Mouse (Mus musculus): ENCODE measurements around the gene Myo1f.

Gene Myo1f

DNA sequence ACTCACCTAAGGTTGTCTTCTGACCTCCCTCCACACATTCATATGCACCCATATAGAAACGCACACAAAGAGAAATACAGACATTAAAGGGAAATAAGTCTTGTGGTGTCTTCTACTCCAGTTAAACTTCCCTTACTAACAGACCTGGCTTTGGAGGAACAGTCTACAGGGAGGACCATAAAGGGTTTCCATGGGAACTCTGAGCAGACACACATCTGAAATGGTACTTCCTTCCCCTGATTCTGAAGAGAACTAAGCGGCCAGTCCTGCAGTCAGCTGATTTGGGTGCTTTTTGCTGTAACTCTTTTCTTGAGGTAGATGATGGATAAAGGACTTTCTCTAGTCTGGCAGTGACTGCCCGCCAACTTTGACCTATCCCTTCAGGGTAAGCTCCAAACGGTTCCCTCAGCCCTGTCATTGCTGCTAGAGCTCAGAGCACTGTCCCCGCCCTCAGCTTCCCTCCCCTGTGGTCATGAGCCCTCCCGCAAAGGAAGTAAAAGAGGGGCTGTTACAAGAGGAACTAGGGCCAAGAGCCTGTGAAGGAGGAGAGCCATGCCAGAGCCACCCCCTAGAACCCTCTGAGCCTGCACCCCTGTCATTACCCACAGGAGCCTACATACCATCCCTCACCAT is at the start of gene Myo1f:
Gene Myo1f (plus strand): TSS at position 485 of the 633 bp plus-strand sequence.
- peak; percentile 38 to 60 for DNase-seq

DNA sequence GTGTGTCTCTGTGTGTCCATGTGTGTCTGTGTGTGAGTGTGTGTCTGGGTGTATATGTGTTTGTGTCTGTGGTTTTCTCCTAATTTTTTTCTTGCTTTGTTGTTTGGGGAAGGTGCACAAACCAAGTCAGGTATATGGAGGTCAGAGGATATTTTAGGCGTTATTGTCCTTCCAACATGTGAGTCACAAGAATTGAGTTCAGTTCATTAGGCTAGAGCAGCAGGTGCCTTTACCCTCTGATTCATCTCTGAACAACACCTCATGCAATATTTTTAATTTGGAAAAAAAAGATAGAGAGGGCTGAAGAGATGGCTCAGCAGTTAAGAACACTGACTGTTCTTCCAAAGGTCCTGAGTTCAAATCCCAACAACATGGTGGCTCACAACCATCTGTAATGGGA is 47.1 kb upstream of the Myo1f start:
- no peak for DNase-seq

DNA sequence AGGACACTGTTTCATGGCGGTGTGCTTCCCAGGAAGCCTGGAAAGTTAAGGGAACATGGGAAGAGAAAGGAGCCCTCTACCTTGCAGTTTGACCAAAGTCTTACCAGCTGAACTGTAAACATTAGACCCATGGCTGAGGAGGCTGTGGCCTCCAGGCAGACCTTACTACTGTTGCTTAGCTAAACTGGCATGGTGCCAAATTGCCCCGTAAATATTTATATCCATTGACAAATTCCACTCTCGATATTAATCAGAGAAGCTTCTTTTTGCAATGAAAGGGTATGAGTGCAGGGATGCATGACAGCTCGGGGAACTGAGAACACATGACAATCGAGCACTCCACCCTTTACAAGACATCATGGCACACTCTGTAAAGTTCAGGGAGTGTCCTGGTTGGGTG is 45.3 kb upstream of the Myo1f start:
- DNase-seq, result no peak

DNA sequence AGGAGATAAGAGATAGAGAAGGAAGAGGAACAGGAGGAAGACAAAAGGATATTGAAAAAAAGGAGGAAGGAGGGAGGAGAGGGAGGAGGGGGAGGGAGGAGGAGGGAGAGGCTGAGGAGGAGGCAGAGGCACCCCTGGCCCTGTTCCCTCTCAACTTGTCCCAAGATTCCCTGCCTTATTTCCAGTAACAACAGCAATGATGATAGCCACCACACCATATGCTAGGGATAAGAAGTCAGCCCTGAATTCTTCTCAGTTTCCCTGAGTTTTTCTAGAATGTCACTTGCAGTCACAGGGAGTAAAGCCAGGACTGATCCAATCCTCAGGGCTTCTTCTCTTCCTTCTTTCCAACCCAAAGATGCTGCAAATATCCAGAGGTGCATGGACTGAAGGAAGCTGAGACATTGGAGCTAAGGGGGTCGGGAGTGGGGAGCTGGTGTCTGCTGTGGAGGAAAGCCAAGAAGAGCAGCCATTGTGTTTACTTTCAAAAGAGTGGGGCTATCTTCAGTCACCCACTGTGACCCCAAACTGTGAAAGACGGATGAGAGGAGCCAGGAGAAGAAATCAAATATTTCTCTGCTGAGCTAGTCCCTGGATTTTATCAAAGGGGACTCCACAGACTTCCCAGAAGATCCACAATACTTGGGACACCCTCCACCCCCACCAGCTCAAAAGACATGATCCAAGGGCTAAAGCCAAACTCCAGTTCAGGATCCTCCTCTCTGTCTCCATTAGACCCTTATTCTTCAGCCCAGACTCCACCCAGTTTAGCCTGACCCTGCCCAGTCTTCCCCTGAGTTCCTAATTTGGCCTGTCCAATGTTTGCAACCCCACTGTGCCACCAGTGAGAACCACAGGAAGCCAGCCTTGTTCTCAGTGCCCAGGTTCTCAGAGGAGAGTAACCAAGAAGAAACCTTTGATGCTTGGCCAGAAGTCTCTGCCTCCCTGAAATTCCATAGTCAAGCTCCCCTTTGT is 42.8 kb upstream of the Myo1f start:
- DNase-seq, result no peak

DNA sequence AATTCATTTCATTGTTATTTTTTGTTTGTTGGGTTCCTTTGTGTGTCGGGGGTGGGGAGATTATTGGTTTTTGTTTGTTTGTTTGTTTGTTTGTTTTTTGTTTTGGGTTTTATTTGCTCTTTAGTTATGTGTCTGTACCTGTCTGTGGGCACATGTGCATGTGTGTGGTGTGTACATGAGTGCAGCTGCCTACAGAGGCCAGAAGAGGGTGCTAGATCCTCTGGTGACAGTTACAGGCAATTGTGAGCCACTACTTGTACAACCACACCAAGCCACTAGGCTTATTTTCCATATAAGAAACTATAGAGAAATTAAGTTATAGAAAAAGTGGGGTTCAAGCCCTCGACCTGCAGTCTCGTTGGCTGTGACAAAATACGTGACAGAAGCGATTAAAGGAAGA is 41.6 kb upstream of the Myo1f start:
- DNase-seq, result no peak

DNA sequence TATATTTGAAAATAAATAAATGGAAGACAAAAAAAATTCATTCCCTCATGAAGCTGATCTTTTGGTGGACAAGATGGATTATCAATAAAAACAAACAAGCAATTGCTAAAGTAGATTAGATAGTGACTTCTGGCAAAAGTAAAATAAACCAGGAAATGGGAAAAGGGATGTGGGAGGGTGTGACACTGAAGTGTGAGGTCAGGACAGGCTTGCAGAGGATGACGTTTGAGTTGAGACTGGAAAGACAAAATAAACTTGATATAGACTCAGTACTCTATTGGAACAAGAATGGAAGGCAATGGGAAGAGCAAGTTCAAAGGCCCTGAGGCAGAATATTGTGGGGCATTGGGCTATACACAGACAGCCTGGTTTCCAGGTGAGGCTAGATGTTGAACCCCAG is 35.1 kb upstream of the Myo1f start:
- peak; percentile 50 to 58 for DNase-seq

GRCm38 (mm10) chr17:33523431-33523917 is 32.0 kb upstream of the Myo1f start:
- DNase-seq, result no peak

GRCm38 (mm10) chr17:33523918-33524755 is 31.4 kb upstream of the Myo1f start, which contains the start of gene Adamts10:
Gene Adamts10 (plus strand): TSS chr17:33524204.
- peak; percentile 81 to 87 for DNase-seq

DNA sequence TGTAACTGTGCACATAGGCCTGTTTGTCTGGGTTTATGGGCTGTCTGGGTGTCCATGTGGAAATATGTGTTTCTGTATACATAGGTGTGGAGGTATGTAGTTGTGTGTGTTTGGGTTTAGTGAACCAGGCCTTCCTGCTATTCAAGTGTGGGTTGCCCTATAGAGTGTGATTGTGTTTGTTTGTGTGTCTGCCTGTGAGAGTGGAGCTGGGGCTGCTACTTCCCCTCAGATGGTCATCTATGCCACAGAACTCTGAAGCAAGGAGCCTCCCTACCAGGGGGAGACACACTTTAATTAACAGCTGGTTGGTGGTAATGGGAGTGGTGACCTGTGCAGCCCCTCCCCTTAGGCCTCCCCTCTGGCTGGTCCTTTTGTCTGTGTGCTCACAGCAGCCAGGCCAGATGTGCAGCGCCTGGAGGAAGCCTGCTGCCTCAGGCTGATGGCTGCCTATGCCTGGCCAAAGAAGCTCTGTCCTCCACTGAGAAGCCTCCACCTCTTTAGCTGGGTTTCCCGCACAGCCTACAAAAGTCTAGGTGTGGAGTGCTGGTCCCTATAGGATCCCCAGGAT is 30.6 kb upstream of the Myo1f start:
- DNase-seq, result peak in 1 of 2 experiments; percentile 39

DNA sequence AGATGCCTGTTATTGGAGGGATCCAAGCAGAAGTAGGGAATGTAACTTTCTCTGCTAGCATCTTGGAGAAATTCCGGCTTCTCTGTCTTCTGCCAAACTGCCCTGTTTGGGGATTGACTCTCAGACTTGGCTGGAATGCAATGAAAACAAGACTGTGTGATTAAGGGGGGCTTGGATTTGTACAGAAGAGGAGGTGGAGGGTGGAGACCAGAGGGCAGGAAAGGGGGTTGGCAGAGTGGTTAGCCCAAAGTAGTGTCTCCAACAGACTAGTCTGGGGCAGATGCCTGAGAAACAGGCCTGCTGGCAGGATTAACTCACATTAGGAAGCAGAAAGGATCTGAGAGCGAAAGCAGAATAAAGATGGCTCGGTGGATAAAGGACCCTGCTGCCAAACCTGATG is 29.0 kb upstream of the Myo1f start:
- peak; percentile 58 to 68 for DNase-seq

GRCm38 (mm10) chr17:33539106-33539675 is 16.3 kb upstream of the Myo1f start:
- peak; percentile 56 to 57 for DNase-seq

DNA sequence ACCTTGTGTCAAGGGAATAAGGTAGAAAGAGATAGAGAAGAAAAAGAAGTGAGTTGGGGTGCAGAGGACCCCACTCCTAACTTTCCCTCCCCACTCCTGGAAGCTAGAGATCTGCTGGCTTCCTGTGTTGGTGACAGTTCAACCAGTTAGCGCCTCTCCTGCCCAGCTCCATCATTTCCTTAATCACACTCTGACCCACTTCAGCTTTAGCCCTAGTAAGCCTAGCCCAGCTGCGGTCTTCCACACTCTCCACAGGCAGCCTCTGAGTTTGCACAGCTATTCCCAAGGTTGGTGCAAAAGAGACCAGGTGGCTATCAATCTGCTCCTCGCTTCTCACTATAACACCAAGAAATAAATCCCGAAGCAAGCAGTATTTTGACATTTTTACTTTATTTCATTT is 15.6 kb upstream of the Myo1f start:
- DNase-seq, result no peak

DNA sequence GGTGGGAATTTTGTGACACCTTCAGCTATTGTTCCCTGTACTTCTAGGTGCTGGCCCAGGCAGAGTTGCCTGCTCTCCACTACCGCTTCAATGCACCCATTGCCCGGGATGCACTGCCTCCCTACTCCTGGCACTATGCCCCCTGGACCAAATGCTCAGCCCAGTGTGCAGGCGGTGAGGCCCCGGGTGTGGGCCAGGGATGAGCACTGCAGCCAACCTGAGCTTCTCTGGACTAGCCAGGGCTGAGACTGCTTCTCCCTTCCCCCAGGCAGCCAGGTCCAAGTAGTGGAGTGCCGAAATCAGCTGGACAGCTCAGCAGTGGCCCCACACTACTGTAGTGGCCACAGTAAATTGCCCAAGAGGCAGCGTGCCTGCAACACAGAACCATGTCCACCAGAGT is 6.3 kb upstream of the Myo1f start:
- DNase-seq, result no peak

DNA sequence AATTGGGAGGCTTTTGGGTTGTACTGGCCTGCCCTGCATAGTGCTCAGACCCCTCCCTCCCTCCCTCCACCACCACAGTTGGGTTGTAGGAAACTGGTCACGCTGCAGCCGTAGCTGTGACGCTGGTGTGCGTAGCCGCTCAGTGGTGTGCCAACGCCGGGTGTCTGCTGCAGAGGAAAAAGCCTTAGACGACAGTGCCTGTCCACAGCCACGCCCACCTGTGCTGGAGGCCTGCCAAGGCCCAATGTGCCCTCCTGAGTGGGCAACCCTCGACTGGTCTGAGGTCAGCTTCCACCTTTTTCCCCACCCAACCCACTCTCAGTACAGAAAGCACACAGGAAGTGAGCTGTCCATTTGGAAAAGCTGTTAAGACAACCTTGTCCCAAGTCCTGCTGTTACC is 5.1 kb upstream of the Myo1f start:
- peak in 1 of 2 experiments; percentile 35 for DNase-seq

GRCm38 (mm10) chr17:33552113-33552512 is 3.4 kb upstream of the Myo1f start:
- DNase-seq, result no peak

DNA sequence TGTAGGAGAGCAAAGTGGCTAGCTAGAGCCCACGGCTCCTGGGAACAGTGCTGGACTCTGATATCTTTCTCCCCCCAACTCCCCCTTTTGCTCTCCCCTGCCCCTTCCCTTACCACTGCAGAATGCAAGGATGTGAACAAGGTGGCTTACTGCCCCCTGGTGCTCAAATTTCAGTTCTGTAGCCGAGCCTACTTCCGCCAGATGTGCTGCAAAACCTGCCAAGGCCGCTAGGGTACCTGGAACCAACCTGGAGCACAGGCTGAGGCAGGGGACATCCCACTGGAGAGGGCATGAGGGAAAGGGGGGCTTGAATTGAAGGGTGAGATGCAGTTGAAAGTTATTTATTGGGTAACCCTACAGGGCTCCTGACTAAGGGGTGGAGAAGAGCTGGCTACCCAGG is 2.5 kb upstream of the Myo1f start:
- peak; percentile 28 to 50 for DNase-seq

DNA sequence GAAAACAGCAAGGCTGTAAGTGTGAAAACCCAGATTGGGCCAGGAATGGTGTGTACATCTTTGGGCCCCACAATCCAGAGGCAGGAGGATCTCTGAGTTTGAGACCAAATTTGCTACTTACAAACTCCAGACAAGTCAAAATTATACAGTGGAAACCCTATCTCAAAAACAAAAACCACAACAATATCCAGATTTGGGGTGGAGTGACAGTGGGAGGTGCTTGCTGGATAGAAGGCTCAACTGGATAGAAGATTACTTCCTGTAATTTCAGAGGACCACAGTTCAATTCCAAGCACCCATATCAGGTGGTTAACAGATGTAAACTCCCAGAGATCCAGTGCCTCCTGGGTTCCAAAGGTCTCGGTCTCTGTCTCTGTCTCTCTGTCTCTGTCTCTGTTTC is 971 bp upstream of the Myo1f start:
- DNase-seq, result no peak

- no peak for DNase-seq
Observed at GRCm38 (mm10) chr17:33557922-33558321, 2.4 kb downstream of the Myo1f start.

- peak; percentile 27 to 39 for DNase-seq
Observed at GRCm38 (mm10) chr17:33563527-33564076, 8.1 kb downstream of the Myo1f start.

DNA sequence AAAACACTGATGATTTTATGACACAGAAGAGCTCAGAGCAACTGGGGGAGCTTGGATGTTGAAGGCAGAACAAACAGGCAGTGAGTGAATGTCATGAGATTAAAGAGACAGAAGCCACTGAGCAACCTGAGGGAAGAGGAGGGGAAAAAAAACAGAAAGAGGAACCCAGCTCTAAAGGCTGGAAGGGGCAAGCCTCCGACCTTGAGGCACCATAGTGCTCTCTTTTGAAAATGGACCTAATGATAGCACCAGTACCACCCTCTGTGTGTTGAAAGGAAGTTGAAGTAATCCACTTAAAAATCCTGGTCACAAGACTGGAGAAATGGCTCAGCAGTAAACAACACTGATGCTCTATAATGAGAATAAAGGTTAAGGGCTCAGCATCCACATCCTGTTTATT is 9.1 kb downstream of the Myo1f start:
- DNase-seq, result no peak

DNA sequence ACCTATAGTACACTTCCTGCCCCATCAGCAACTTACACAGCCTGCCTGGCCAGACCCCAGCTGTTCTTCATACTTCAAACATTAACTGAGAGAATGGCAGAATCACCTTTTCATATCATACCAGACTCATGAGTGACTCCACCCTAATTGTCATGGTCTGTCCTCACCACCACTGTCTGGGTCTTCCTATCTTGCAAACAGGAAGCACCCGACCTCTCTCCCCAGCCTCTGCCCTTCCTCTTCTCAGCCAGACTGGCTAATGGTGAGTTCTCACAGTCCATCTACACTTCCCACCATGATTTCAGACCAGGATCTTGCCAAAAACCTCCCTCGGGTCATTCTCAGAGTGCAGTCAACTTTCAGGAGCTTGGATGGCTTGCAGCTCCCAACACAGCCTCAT is 10.7 kb downstream of the Myo1f start:
- DNase-seq, result peak; percentile 28 to 34

- DNase-seq, result no peak
Observed at GRCm38 (mm10) chr17:33584061-33584460, 28.6 kb downstream of the Myo1f start.
